Mouse (Mus musculus) monocyte, adult 2 months (primary cell): ENCODE data around the gene Gm7929.
A peak's percentile ranks its signal among the peaks of the same experiment; 100 is the strongest.
"Not testable (repeated sequence)": the region's sequence is repeated elsewhere in the genome, so short reads cannot be mapped to it uniquely, and the experiment has no call there.

ENCODE experiments used
- DNase-seq, 2 experiments: peaks; one replicate each; pipeline ENCODE4 v3.0.0; 2022; ENCODE audit warnings: low spot score in 2 of 2, low read depth in 1 of 2

Gm7929 gene

DNA sequence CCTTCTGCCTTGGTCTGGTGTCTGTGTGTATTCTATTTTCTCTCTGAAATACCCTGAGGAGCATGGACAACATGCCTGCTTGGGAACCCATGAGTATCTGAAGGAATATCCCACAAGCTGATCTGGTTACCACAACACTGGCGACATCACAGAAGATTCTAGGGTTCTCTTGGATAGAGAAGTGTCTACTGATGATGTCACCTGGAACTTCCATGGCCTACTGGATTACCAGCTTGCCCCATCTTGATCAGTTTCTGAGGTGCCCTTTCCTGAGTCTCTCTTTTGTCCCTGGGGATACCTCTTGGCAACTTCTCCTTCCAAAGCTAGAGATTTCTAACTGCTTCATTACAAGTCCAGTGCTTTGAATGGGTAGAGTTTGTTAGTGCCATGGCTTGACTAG is at the start of gene Gm7929:
Gene Gm7929, minus strand, starts transcription at position 101 of the 400 bp plus-strand sequence.
- not testable (repeated sequence) for DNase-seq

GRCm38 (mm10) chr14:41772341-41772740 is 21.9 kb upstream of the Gm7929 start, which contains the start of gene Gm47189:
TSS of gene Gm47189 (minus strand) at chr14:41772441.
- DNase-seq = not testable (repeated sequence)

DNA sequence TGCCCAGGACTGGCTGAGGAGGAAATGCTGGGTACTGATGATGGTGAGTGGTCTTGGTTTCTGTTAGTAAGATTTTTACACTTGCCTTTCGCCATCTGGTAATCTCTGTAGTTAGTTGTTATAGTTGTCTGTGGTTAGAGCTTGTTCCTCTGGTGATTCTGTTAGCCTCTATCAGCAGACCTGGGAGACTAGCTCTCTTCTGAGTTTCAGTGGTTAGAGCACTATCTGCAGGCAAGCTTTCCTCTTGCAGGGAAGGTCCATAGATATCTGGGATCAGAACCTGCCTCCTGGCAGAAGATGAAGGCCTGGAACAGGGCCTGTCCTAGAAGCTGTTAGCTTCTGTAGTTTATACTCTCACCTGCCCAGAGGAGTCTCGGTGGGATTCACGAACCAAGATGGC is 5.5 kb upstream of the Gm7929 start:
- peak in 1 of 2 experiments; percentile 1 for DNase-seq

DNA sequence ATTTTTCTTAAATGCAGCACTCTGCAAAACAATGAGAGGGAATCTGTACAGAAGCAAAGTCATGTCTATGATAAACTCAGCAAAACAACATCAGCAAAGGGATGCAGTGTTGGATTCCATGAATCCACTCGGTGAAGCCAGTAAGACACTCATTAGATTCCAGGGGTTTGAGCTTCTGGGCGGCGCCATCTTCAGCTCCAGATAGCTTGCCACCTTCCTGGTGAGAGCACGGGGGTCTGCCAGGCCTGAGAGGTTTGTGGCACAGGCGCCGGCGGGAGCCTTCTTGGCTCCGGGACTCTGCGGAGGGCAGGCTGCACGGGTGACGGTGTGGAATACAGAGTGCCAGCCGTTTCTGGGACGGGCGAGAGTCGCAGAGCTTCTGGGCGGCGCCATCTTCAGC is 27.0 kb downstream of the Gm7929 start:
- DNase-seq = not testable (repeated sequence)

DNA sequence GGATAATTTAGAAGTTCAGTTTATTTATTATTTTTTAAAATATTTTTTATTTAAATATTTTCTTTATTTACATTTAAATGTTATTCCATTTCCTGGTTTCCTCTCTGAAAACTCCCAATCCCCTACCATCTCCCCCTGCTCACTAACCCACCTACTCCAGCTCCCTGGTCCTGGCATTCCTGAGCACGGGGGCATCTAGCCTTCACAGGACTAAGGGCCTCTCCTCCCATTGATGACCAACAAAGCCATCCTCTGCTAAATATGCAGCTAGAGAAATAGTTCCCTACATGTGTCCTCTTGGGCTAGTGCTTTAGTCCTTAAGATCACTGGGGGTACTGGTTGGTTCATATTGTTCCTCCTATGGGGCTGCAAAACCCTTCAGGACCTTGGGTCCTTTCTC is 33.2 kb downstream of the Gm7929 start:
- DNase-seq = not testable (repeated sequence)

GRCm38 (mm10) chr14:41701785-41702184 is 48.6 kb downstream of the Gm7929 start, which contains the start of gene Gm8068:
TSS of gene Gm8068 (minus strand) at chr14:41701885.
- DNase-seq = not testable (repeated sequence)
